Mouse (Mus musculus): ENCODE results near the gene Slc4a11. TPM values are rescaled to one million over a fixed set of nuclear protein-coding genes. Genes with fewer than 3 reads are reported as not detected.
A peak's percentile ranks its signal among the peaks of the same experiment; 100 is the strongest.
"Not testable (repeated sequence)": the region's sequence is repeated elsewhere in the genome, so short reads cannot be mapped to it uniquely, and the experiment has no call there.

Slc4a11 gene
- polyA plus RNA-seq, 1 experiment from 2014 or later: 0.52 TPM

DNA sequence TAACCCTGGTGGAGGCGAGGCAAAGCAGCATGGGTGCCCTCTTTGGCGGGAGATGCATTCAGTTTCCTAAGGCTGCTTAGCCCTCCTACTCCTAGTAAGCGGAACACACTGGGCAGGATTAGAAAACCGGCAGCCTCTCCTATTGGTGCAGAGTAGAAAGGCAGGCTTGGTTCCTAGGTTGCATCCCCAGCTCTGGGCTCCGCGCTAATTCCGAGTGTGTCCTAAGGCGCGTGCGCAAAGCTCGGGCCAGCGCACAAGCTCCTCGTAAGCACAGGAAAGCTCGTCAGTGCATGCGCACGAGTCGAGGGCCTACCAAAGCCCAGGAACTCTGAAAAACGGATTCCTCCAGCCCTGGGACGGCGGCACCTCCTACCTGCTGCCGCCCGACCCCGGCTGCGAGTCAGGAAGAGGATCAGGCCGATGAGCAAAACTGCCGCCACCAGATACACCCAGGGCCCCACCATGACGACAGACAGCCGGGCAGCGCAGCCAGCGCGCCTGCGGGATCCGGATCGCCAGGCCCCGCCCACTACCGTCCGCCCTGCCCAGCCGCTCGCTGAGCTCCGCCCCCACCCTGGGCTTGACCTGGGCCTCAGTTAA is 33.1 kb downstream of the Slc4a11 start, which contains the start of gene Ddrgk1:
Gene Ddrgk1, minus strand, starts transcription at position 558 of the 600 bp plus-strand sequence.
- Histone ChIP-seq H3K9me3 (ENCODE audit: control insufficient read depth, low read length) (no peaks in the 10 kb centered on the region), H3K4me3 (ENCODE audit: low read depth, low read length) (peak within 1 kb of the TSS; percentile 59), H3K27ac (ENCODE audit: low read depth, low read length) (peak within 1 kb of the TSS; percentile 94), H3K36me3 (ENCODE audit: control insufficient read depth, insufficient read depth, low read length) (no peaks in the 10 kb centered on the region), H3K27me3 (ENCODE audit: control insufficient read depth, insufficient read depth, low read length) (no peaks in the 10 kb centered on the region), H3K4me2 (ENCODE audit: low read depth) (peak within 1 kb of the TSS; percentile 60), H3K9ac (ENCODE audit: low read length) (peak within 1 kb of the TSS; percentile 89), H3K4me1 (ENCODE audit: control insufficient read depth, insufficient read depth, low read length) (peaks cover 10% of the 10 kb centered on the region)
- under 1% methylated on average over 36 of the region's 40 CpGs for WGBS
- ATAC-seq (ENCODE audit: insufficient read depth, low FRiP score, low TSS enrichment) (peak; percentile 94), DNase-seq (ENCODE audit: low spot score) (peak; percentile 95)

DNA sequence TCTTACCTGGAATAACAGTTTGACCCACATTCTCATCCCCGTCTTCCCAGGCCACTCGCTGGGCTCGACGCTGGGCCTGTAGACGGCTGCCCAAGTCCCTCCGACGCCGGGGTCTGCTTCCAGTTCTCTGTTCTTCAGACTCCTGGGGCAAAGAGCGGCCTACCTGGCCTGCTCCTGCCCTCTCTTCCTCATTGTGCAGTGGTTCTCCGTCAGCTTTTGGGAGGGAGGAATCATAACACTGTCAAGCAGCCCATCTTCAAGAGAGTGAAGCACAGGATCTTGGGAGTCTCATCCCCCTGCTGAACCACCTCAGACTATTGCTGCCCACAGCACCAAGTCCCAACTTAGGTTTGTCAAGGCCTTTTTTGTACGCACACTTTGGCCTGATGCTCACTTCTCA is 34.0 kb downstream of the Slc4a11 start:
- H3K4me1 ChIP-seq (ENCODE audit: control insufficient read depth, insufficient read depth, low read length): peaks cover 9% of the 10 kb centered on the region
- H3K9me3 ChIP-seq (ENCODE audit: control insufficient read depth, low read length): no peaks in the 10 kb centered on the region
- DNase-seq (ENCODE audit: low spot score): no peak
- peak overlapping the region; percentile 89 for H3K9ac ChIP-seq (ENCODE audit: low read length)
- no peaks in the 10 kb centered on the region for H3K36me3 ChIP-seq (ENCODE audit: control insufficient read depth, insufficient read depth, low read length)
- ATAC-seq (ENCODE audit: insufficient read depth, low FRiP score, low TSS enrichment): no peak
- H3K27ac ChIP-seq (ENCODE audit: low read depth, low read length): no peak overlapping the region
- peak overlapping the region; percentile 59; the same call in 1 of the 2 replicates for H3K4me3 ChIP-seq (ENCODE audit: low read depth, low read length)
- peak overlapping the region; percentile 60 for H3K4me2 ChIP-seq (ENCODE audit: low read depth)
- WGBS: 94% methylated on average over 11 of the region's 11 CpGs
- no peaks in the 10 kb centered on the region for H3K27me3 ChIP-seq (ENCODE audit: control insufficient read depth, insufficient read depth, low read length)

DNA sequence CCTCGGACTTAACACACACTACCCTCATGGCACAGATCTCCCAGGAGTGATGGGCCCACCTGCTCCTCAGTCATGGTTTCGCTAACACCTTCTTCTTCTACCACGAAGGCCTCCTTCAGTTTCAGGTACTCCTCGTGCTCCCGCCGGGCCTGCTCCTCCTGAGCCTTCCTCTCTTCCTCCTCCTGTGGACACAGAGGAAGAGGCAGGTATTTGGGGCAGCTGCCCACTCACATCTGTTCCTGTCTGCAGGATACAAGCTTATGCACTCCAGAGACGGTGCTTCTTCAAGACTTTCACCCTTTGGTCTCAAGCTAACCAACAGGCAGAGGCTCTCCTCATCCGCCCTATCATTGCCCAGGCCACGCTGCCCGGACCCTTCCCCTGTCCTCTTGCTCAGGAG is 38.8 kb downstream of the Slc4a11 start:
- Histone ChIP-seq H3K4me2 (ENCODE audit: low read depth) (no peak overlapping the region), H3K4me3 (ENCODE audit: low read depth, low read length) (no peak overlapping the region), H3K9me3 (ENCODE audit: control insufficient read depth, low read length) (no peaks in the 10 kb centered on the region), H3K27me3 (ENCODE audit: control insufficient read depth, insufficient read depth, low read length) (no peaks in the 10 kb centered on the region), H3K9ac (ENCODE audit: low read length) (no peak overlapping the region), H3K4me1 (ENCODE audit: control insufficient read depth, insufficient read depth, low read length) (peaks cover 4% of the 10 kb centered on the region), H3K27ac (ENCODE audit: low read depth, low read length) (no peak overlapping the region), H3K36me3 (ENCODE audit: control insufficient read depth, insufficient read depth, low read length) (peaks cover 5% of the 10 kb centered on the region)
- DNase-seq (ENCODE audit: low spot score) (no peak), ATAC-seq (ENCODE audit: insufficient read depth, low FRiP score, low TSS enrichment) (no peak)
- WGBS: 96% methylated on average over 10 of the region's 10 CpGs

DNA sequence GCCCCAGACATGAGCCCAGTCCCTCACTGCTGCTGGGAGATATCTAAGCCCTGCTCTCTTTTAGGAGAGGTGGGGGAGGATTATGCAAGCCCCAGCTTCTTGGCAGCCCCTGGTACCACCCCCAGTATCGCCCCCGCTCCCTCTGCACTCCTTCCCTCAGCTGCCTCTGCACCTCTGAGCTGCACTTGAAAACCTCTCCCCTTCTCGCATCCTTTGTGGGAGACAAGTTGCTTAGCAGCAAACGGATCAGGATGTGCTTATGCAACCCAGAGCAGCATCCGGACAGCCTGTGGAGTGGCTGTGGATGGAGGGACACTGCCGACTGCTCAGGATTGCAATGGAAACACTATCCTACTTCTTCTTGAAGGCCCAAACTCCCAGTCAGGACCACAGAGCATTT is 39.8 kb downstream of the Slc4a11 start:
- Histone ChIP-seq H3K9ac (ENCODE audit: low read length) (no peak overlapping the region), H3K27me3 (ENCODE audit: control insufficient read depth, insufficient read depth, low read length) (no peaks in the 10 kb centered on the region), H3K4me3 (ENCODE audit: low read depth, low read length) (no peak overlapping the region), H3K9me3 (ENCODE audit: control insufficient read depth, low read length) (no peaks in the 10 kb centered on the region), H3K4me1 (ENCODE audit: control insufficient read depth, insufficient read depth, low read length) (no peaks in the 10 kb centered on the region), H3K4me2 (ENCODE audit: low read depth) (no peak overlapping the region), H3K36me3 (ENCODE audit: control insufficient read depth, insufficient read depth, low read length) (peaks cover 5% of the 10 kb centered on the region), H3K27ac (ENCODE audit: low read depth, low read length) (no peak overlapping the region)
- 86% methylated on average over 6 of the region's 6 CpGs for WGBS
- no peak for ATAC-seq (ENCODE audit: insufficient read depth, low FRiP score, low TSS enrichment)
- DNase-seq (ENCODE audit: low spot score): no peak

DNA sequence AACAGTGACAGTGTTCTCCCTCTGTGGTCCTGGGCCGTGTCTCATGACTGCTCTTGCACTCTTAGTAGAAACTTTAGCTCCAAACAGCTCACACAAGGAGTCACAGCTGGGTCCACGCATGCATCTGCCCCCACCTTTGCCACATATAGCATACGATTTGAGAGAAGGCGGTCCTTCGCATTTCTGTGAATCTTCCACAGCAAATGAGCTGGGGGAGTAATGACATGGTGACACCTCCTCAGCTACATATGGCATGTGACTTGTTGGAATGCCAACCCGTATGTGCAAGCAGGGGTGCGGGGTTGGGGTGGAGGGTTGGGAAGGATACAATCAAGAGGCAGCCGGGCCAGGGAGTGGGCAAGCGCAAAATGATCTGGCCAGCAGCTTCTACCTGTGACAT is 40.8 kb downstream of the Slc4a11 start:
- WGBS: 94% methylated on average over 9 of the region's 9 CpGs
- Histone ChIP-seq H3K4me1 (ENCODE audit: control insufficient read depth, insufficient read depth, low read length) (no peaks in the 10 kb centered on the region), H3K27ac (ENCODE audit: low read depth, low read length) (no peak overlapping the region), H3K27me3 (ENCODE audit: control insufficient read depth, insufficient read depth, low read length) (no peaks in the 10 kb centered on the region), H3K4me2 (ENCODE audit: low read depth) (no peak overlapping the region), H3K36me3 (ENCODE audit: control insufficient read depth, insufficient read depth, low read length) (peaks cover 5% of the 10 kb centered on the region), H3K4me3 (ENCODE audit: low read depth, low read length) (no peak overlapping the region), H3K9me3 (ENCODE audit: control insufficient read depth, low read length) (no peaks in the 10 kb centered on the region), H3K9ac (ENCODE audit: low read length) (no peak overlapping the region)
- DNase-seq (ENCODE audit: low spot score) (no peak), ATAC-seq (ENCODE audit: insufficient read depth, low FRiP score, low TSS enrichment) (no peak)

DNA sequence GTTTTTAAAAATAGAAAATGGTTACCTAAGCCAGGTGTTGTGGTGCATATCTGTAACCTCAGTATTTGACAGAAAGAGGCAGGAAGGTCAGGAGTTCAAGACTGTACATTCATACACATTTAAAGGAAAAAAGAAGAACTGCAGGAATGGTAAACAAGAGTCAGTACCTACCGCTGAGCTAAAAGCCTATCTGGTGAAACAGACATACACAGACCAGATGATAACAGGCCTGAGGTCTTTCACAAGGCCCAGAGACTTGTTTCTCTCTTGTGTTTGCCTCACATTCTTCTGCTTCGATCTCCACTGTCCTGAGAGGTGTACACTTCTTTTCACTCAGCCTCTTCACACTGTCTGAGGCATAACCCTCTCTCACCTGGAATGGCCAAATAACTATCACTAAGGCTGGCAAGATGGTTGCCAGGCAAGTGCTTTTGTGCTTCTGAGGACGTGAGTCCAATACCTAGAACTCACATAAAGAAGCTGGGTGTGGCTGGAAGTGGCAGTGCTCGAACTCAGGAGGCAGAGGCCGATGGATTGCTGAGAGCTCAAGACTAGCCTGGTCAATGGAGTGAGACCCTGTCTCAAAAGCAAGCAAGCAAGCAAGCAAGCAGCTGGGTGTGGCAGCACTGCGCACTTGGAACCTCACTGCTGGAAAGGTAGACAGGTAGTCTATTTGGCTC is 41.5 kb downstream of the Slc4a11 start:
- no peaks in the 10 kb centered on the region for H3K9me3 ChIP-seq (ENCODE audit: control insufficient read depth, low read length)
- no peaks in the 10 kb centered on the region for H3K4me1 ChIP-seq (ENCODE audit: control insufficient read depth, insufficient read depth, low read length)
- peaks cover 5% of the 10 kb centered on the region for H3K36me3 ChIP-seq (ENCODE audit: control insufficient read depth, insufficient read depth, low read length)
- DNase-seq (ENCODE audit: low spot score) (no peak), ATAC-seq (ENCODE audit: insufficient read depth, low FRiP score, low TSS enrichment) (no peak)
- H3K4me3 ChIP-seq (ENCODE audit: low read depth, low read length): no peak overlapping the region
- WGBS: 91% methylated on average over 6 of the region's 6 CpGs
- no peaks in the 10 kb centered on the region for H3K27me3 ChIP-seq (ENCODE audit: control insufficient read depth, insufficient read depth, low read length)
- no peak overlapping the region for H3K9ac ChIP-seq (ENCODE audit: low read length)
- H3K4me2 ChIP-seq (ENCODE audit: low read depth): no peak overlapping the region
- no peak overlapping the region for H3K27ac ChIP-seq (ENCODE audit: low read depth, low read length)

DNA sequence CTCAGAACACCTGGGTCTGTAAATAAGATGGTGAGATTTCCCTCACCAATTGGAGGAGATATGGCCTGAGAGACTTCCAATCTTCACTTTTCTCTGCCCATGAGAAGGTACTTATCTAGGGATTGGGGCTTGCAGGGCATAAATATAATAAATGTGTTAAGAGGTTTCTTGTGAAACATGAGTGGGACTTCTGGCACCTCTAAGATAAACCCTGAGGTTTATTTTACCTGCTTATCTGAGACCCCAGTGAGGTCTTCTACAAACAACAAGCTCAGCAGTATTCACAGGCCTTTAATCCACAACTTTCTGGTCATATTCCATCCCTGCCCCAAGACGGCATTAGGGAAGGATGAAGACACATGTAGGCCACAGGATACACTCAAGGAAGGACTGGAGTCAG is 43.6 kb downstream of the Slc4a11 start:
- H3K36me3 ChIP-seq (ENCODE audit: control insufficient read depth, insufficient read depth, low read length): peaks cover 5% of the 10 kb centered on the region
- WGBS: 89% methylated on average over 1 of the region's 1 CpGs
- ATAC-seq (ENCODE audit: insufficient read depth, low FRiP score, low TSS enrichment): no peak

DNA sequence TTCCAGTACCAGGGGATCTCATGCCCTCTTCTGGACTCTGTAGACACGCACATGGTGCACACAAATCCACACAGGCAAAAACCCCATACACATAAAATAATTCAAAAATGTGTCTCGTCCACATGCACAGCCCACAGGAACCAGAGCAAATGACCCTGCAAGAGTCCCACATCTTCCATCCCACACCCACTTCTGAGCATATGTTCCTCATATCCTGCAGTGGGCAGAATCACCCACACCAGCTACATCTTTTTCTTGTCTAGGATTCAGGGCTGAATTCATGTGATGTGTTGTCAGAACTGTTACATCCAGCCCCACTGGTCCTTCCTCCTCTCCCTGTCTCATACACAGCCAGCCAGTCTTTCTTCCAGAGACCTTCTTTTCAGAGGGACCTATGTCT is 44.0 kb downstream of the Slc4a11 start:
- Histone ChIP-seq H3K27ac (ENCODE audit: low read depth, low read length) (no peak overlapping the region), H3K9me3 (ENCODE audit: control insufficient read depth, low read length) (no peaks in the 10 kb centered on the region), H3K27me3 (ENCODE audit: control insufficient read depth, insufficient read depth, low read length) (no peaks in the 10 kb centered on the region), H3K36me3 (ENCODE audit: control insufficient read depth, insufficient read depth, low read length) (peaks cover 5% of the 10 kb centered on the region), H3K4me1 (ENCODE audit: control insufficient read depth, insufficient read depth, low read length) (no peaks in the 10 kb centered on the region), H3K4me2 (ENCODE audit: low read depth) (no peak overlapping the region), H3K4me3 (ENCODE audit: low read depth, low read length) (no peak overlapping the region), H3K9ac (ENCODE audit: low read length) (no peak overlapping the region)
- 82% methylated on average over 2 of the region's 2 CpGs for WGBS
- DNase-seq (ENCODE audit: low spot score): no peak
- no peak for ATAC-seq (ENCODE audit: insufficient read depth, low FRiP score, low TSS enrichment)

More for the DNA sequence above, 43.6 kb downstream of the Slc4a11 start:
- Histone ChIP-seq H3K4me3 (ENCODE audit: low read depth, low read length) (no peak overlapping the region), H3K9ac (ENCODE audit: low read length) (no peak overlapping the region), H3K27me3 (ENCODE audit: control insufficient read depth, insufficient read depth, low read length) (no peaks in the 10 kb centered on the region), H3K4me1 (ENCODE audit: control insufficient read depth, insufficient read depth, low read length) (no peaks in the 10 kb centered on the region), H3K27ac (ENCODE audit: low read depth, low read length) (no peak overlapping the region), H3K9me3 (ENCODE audit: control insufficient read depth, low read length) (no peaks in the 10 kb centered on the region), H3K4me2 (ENCODE audit: low read depth) (no peak overlapping the region)
- DNase-seq (ENCODE audit: low spot score): no peak

DNA sequence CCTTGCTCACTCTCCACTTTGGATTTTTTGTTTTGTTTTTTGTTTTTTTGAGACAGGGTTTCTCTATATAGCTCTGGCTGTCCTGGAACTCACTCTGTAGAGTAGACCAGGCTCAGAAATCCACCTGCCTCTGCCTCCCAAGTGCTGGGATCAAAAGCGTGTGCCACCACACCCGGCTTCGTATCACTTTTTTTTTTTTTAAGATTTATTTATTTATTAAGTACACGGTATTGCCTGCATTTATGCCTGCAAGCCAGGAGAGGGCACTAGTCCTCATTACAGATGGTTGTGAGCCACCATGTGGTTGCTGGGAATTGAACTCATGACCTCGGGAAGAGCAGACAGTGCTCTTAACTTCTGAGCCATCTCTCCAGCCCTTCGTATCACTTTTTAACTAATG is 48.3 kb downstream of the Slc4a11 start:
- not testable (repeated sequence) for ATAC-seq (ENCODE audit: insufficient read depth, low FRiP score, low TSS enrichment); H3K27me3 ChIP-seq (ENCODE audit: control insufficient read depth, insufficient read depth, low read length); DNase-seq (ENCODE audit: low spot score); H3K27ac ChIP-seq (ENCODE audit: low read depth, low read length); H3K4me3 ChIP-seq (ENCODE audit: low read depth, low read length); H3K9ac ChIP-seq (ENCODE audit: low read length); H3K4me2 ChIP-seq (ENCODE audit: low read depth); H3K36me3 ChIP-seq (ENCODE audit: control insufficient read depth, insufficient read depth, low read length); H3K4me1 ChIP-seq (ENCODE audit: control insufficient read depth, insufficient read depth, low read length); H3K9me3 ChIP-seq (ENCODE audit: control insufficient read depth, low read length)
- WGBS: 79% methylated on average over 6 of the region's 6 CpGs
